Mouse (Mus musculus) myocyte (in vitro differentiated cells): ENCODE data around the gene Sh3pxd2a. TPM values are rescaled to one million over a fixed set of nuclear protein-coding genes. Genes with fewer than 3 reads are reported as not detected.

Experiments
- H3K27me3 ChIP-seq: one replicate; pipeline ENCODE4 v1.6.1; 2011; ENCODE audit not compliant: control insufficient read depth, insufficient read depth, insufficient read length
- H3K36me3 ChIP-seq: one replicate; pipeline ENCODE4 v1.6.1; 2011; ENCODE audit not compliant: control insufficient read depth, insufficient read depth
- H3K4me2 ChIP-seq: one replicate; pipeline ENCODE4 v1.6.1; 2011; ENCODE audit warnings: low read depth, control low read depth
- H3K4me3 ChIP-seq: one replicate; pipeline ENCODE4 v1.5.1; 2011; ENCODE audit warnings: mild to moderate bottlenecking, control low read depth, moderate library complexity
- H3K79me2 ChIP-seq: one replicate; pipeline ENCODE4 v1.6.1; 2011; ENCODE audit not compliant: control insufficient read depth, insufficient read depth
- H3ac ChIP-seq: one replicate; pipeline ENCODE4 v1.6.1; 2011; ENCODE audit not compliant: control insufficient read depth, insufficient read length
- CEBPB ChIP-seq: IDR thresholded peaks from 2 replicates; pipeline ENCODE4 v1.6.1; 2011; ENCODE audit warnings: mild to moderate bottlenecking, moderate library complexity; ENCODE audit not compliant: poor library complexity, insufficient read depth, severe bottlenecking
- E2F4 ChIP-seq: IDR thresholded peaks from one replicate; pipeline ENCODE4 v1.6.1; 2011; ENCODE audit warnings: mild to moderate bottlenecking, control low read depth, moderate library complexity; ENCODE audit not compliant: insufficient read depth
- MAX ChIP-seq: IDR thresholded peaks from one replicate; pipeline ENCODE4 v1.6.1; 2011; ENCODE audit warnings: low read depth, mild to moderate bottlenecking, control low read depth
- MYOD1 ChIP-seq, 3 experiments: IDR thresholded peaks; one replicate each; pipeline ENCODE4 v1.6.1; 2011; ENCODE audit warnings: control low read depth in 2 of 3, low read depth in 2 of 3, mild to moderate bottlenecking in 2 of 3, moderate library complexity in 1 of 3; ENCODE audit not compliant: insufficient read length in 2 of 3, control insufficient read depth in 1 of 3
- MYOG ChIP-seq, 3 experiments: IDR thresholded peaks; one replicate each; pipeline ENCODE4 v1.6.1; 2011; ENCODE audit warnings: control low read depth in 2 of 3, low read depth in 2 of 3, mild to moderate bottlenecking in 2 of 3; ENCODE audit not compliant: insufficient read length in 2 of 3, control insufficient read depth in 1 of 3, insufficient read depth in 1 of 3
- POLR2A ChIP-seq: IDR thresholded peaks from one replicate; pipeline ENCODE4 v1.6.1; 2011; ENCODE audit warnings: low read depth, mild to moderate bottlenecking, control low read depth, moderate library complexity; ENCODE audit not compliant: insufficient read length
- POLR2AphosphoS2 ChIP-seq: IDR thresholded peaks from one replicate; pipeline ENCODE4 v1.6.1; 2011; ENCODE audit warnings: low read depth, control low read depth; ENCODE audit not compliant: insufficient read length
- REST ChIP-seq: IDR thresholded peaks from one replicate; pipeline ENCODE4 v1.6.1; 2011; ENCODE audit warnings: mild to moderate bottlenecking, control low read depth, moderate library complexity; ENCODE audit not compliant: insufficient read depth, insufficient read length
- SRF ChIP-seq: IDR thresholded peaks from one replicate; pipeline ENCODE4 v1.6.1; 2011; ENCODE audit warnings: low read depth; ENCODE audit not compliant: control insufficient read depth, insufficient read length
- TCF12 ChIP-seq: IDR thresholded peaks from one replicate; pipeline ENCODE4 v1.6.1; 2011; ENCODE audit warnings: mild to moderate bottlenecking, control low read depth; ENCODE audit not compliant: poor library complexity, insufficient read depth, severe bottlenecking
- TCF3 ChIP-seq: IDR thresholded peaks from one replicate; pipeline ENCODE4 v1.6.1; 2011; ENCODE audit warnings: low read depth, control low read depth; ENCODE audit not compliant: insufficient read length
- USF1 ChIP-seq: IDR thresholded peaks from one replicate; pipeline ENCODE4 v1.6.1; 2011; ENCODE audit warnings: low read depth, mild to moderate bottlenecking, control low read depth, moderate library complexity
- polyA plus RNA-seq: library from polyadenylated mRNA; unstranded; fragments of >200 nt; fragmentation: generic; extraction: Trizol; gene quantifications from one replicate; pipeline ENCODE4 v1.2.1, GENCODE M21; 2012; ENCODE audit warnings: missing spikeins

The Sh3pxd2a gene
- polyA plus RNA-seq, 1 experiment: 59.5 TPM

DNA sequence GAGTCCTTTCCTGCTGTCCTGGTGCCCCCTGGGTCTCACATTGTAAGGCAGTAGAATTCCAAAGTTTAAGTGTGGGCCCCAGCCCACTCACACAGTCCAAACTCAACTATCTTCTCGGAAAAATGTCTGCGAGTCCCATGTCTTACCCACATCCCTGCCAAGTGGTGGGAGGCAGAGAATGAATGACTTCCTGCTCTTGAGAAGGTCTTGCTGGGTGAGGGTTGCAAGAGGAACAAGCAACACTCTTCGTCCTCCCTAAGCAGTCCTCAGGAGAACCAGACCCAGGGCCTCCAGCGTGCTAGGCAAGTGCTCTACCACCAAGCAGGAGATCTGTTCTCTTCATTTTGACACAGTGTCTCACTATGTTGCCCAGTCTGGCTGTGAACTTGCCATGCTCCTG lies 222.0 kb downstream of the Sh3pxd2a start:
- no peak overlapping the region for H3K4me2 ChIP-seq
- H3K27me3 ChIP-seq: no peaks in the 10 kb centered on the region
- no peaks in the 10 kb centered on the region for H3K79me2 ChIP-seq
- no peak overlapping the region for H3K4me3 ChIP-seq
- H3ac ChIP-seq: no peak overlapping the region
- peaks cover 4% of the 10 kb centered on the region for H3K36me3 ChIP-seq
- TF ChIP-seq POLR2A: no peak
- no peak for TF ChIP-seq TCF12
- no peak for TF ChIP-seq TCF3

DNA sequence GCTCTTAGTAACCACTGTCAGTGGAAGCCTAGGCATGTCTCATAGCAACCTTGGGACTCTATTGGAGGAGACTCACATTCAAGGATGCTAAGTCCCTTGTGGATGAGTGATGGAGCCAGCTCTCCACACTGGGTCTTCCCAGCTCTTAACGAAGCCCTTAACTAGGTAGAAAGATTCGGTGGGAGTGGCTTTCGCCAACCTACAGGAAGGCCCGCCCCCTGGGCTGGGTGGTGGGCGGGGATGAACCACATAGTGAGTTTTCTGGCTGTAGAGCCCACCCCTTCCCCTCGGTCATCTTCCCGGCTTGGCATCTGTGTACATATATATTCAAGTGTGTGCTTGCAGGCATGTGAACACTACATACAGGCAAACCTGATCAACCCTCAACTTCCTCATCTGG lies 223.2 kb downstream of the Sh3pxd2a start:
- peaks cover 3% of the 10 kb centered on the region for H3K79me2 ChIP-seq
- no peak overlapping the region for H3K4me2 ChIP-seq
- no peaks in the 10 kb centered on the region for H3K27me3 ChIP-seq
- no peak overlapping the region for H3ac ChIP-seq
- TF ChIP-seq POLR2A (no peak), SRF (no peak), MYOD1 (IDR thresholded peaks at IDR 0.05; ENCODE audit: control insufficient read depth in 1 of 3, insufficient read length in 2 of 3, low read depth in 2 of 3) (no peak), REST (no peak)
- no peak overlapping the region for H3K4me3 ChIP-seq
- peaks cover 4% of the 10 kb centered on the region for H3K36me3 ChIP-seq

DNA sequence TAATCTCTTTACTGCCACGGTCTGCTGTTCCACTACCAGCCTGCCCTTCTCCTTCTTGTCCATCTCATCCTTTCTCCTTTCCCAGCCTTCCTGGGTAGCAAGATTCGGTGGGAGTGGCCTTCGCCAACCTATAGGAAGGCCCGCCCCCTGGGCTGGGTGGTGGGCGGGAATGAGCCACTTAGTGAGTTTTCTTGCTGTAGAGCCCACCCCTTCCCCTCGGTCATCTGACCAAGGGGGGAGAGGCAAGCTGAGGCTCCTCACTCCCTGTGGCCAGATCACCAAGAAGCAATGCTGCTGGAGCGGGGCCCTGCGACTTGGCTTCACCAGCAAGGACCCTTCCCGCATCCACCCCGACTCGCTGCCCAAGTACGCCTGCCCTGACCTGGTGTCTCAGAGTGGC lies 224.1 kb downstream of the Sh3pxd2a start:
- TF ChIP-seq SRF (no peak), MYOD1 (IDR thresholded peaks at IDR 0.05; ENCODE audit: control insufficient read depth in 1 of 3, insufficient read length in 2 of 3, low read depth in 2 of 3) (no peak), REST (no peak), TCF12 (no peak), TCF3 (no peak), MAX (no peak), CEBPB (no peak), POLR2A (no peak), POLR2AphosphoS2 (no peak), MYOG (IDR thresholded peaks at IDR 0.05; ENCODE audit: control insufficient read depth in 1 of 3, insufficient read depth in 1 of 3, insufficient read length in 2 of 3, low read depth in 2 of 3) (no peak), E2F4 (no peak), USF1 (no peak)
- Histone ChIP-seq H3ac (no peak overlapping the region), H3K27me3 (no peaks in the 10 kb centered on the region), H3K36me3 (peaks cover 4% of the 10 kb centered on the region), H3K79me2 (peaks cover 11% of the 10 kb centered on the region), H3K4me2 (no peak overlapping the region), H3K4me3 (no peak overlapping the region)

DNA sequence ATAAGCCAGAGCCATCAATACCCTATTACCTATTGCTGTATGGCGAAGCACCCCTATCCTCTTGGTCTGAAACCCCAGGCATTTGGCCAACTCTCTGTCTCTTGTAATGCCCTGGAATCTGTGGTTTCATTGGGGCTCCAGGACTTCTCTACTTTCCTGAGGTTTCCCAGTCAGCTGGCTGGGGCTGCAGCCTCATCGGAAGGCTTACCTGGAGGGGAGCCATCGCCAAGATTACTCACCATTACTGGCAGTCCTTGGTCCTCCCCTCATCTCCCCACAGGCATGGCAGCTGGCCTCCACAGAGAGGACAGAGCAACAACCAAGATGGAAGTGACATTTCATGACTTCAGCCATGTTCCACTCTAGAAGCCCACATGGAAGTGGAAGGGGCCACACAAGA lies 231.1 kb downstream of the Sh3pxd2a start:
- Histone ChIP-seq H3ac (no peak overlapping the region), H3K36me3 (no peaks in the 10 kb centered on the region), H3K79me2 (peaks cover 43% of the 10 kb centered on the region), H3K27me3 (no peaks in the 10 kb centered on the region), H3K4me3 (peak overlapping the region; percentile 38), H3K4me2 (peak overlapping the region; percentile 73)
- no peak for TF ChIP-seq REST
- TF ChIP-seq TCF3: no peak
- no peak for TF ChIP-seq MAX
- no peak for TF ChIP-seq POLR2AphosphoS2
- no peak for TF ChIP-seq CEBPB
- no peak for TF ChIP-seq SRF
- TF ChIP-seq USF1: no peak
- no peak for TF ChIP-seq POLR2A
- peak in 2 of 3 experiments; percentile 34 to 86 for TF ChIP-seq MYOG (IDR thresholded peaks at IDR 0.05; ENCODE audit: control insufficient read depth in 1 of 3, insufficient read depth in 1 of 3, insufficient read length in 2 of 3, low read depth in 2 of 3)
- no peak for TF ChIP-seq E2F4
- no peak for TF ChIP-seq TCF12
- peak in 2 of 3 experiments; percentile 68 to 84 for TF ChIP-seq MYOD1 (IDR thresholded peaks at IDR 0.05; ENCODE audit: control insufficient read depth in 1 of 3, insufficient read length in 2 of 3, low read depth in 2 of 3)

DNA sequence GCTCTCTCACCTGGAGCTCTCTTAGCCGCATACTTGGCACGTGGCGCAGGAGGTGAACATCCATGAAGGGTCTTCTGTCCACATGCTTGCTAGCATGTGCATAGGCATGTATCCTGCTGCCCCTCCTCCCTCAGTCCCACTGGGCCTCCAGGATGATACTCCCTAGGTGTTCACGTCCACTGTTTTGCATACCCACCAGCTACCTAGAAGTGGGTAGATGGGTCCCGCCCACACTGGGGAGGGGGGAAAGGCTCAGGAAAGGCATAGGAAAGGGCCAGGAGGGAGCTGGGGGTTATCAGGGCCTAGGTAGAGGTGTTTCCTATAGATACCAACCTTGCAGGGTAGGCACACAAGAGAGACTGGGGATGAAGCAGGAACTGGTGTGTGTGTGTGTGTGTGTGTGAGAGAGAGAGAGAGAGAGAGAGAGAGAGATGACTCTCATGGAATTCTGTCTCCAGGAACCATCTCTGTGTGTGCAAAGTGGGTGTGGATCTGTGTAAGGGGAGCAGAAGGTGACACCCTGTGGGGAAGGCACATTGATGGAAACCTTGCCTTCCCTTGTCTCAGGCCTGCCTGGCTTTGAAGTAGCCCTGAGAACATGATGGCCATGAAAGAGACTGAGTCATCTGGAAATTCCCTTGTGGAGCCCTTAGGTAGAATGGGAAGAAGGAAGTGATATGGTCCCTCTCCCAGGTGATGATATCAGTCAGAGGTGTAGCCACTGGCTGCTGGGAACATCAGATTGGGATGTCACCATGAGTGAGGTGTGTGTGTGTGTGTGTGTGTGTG lies 231.9 kb downstream of the Sh3pxd2a start:
- Histone ChIP-seq H3K4me3 (peak overlapping the region; percentile 38), H3K4me2 (peak overlapping the region; percentile 73), H3K36me3 (no peaks in the 10 kb centered on the region), H3K27me3 (no peaks in the 10 kb centered on the region), H3K79me2 (peaks cover 43% of the 10 kb centered on the region), H3ac (no peak overlapping the region)
- TF ChIP-seq POLR2AphosphoS2 (peak; percentile 33), USF1 (no peak), MYOG (IDR thresholded peaks at IDR 0.05; ENCODE audit: control insufficient read depth in 1 of 3, insufficient read depth in 1 of 3, insufficient read length in 2 of 3, low read depth in 2 of 3) (no peak)
